Mouse (Mus musculus): ENCODE results near the gene Gm9. TPM values are rescaled to one million over a fixed set of nuclear protein-coding genes. Genes with fewer than 3 reads are reported as not detected.

Gm9 gene
- polyA plus RNA-seq, 1 experiment from 2014 or later: not detected

- Histone ChIP-seq H3K27ac (no peak overlapping the region), H3K4me1 (replicated peaks) (no peaks in the 10 kb centered on the region), H3K4me2 (no peak overlapping the region), H3K36me3 (no peaks in the 10 kb centered on the region), H3K4me3 (replicated peaks) (no peak overlapping the region), H3K9ac (replicated peaks) (no peak overlapping the region), H3K9me3 (no peaks in the 10 kb centered on the region), H3K27me3 (no peaks in the 10 kb centered on the region)
- 66% methylated on average over 18 of the region's 18 CpGs for WGBS
- no peak for ATAC-seq (ENCODE audit: insufficient number of reproducible peaks, insufficient read depth, low FRiP score, low TSS enrichment, low read depth)
Observed at GRCm38 (mm10) chrX:37163115-37163514, 47.7 kb downstream of the Gm9 start.

GRCm38 (mm10) chrX:37161169-37161568 lies 49.7 kb downstream of the Gm9 start:
- H3K4me1 ChIP-seq (replicated peaks): no peaks in the 10 kb centered on the region
- H3K9ac ChIP-seq (replicated peaks): no peak overlapping the region
- no peaks in the 10 kb centered on the region for H3K9me3 ChIP-seq
- no peaks in the 10 kb centered on the region for H3K27me3 ChIP-seq
- H3K36me3 ChIP-seq: no peaks in the 10 kb centered on the region
- ATAC-seq (ENCODE audit: insufficient number of reproducible peaks, insufficient read depth, low FRiP score, low TSS enrichment, low read depth): no peak
- WGBS: 77% methylated on average over 10 of the region's 10 CpGs
- no peak overlapping the region for H3K4me2 ChIP-seq
- no peak overlapping the region for H3K4me3 ChIP-seq (replicated peaks)
- H3K27ac ChIP-seq: no peak overlapping the region

Other genes with a start within 250 kb of the Gm9 start
- 82.7 and 83.5 TPM in 2 replicates for gene Sept6, start 219.2 kb downstream of the Gm9 start, polyA plus RNA-seq (2016; fragmentation: Nextera tagmentation; extraction: Ambion mirVana)
- gene Sowahd, start 162.2 kb downstream of the Gm9 start, polyA plus RNA-seq (2016; fragmentation: Nextera tagmentation; extraction: Ambion mirVana): not detected in 2 replicates
- 532 and 542 TPM in 2 replicates for gene Rpl39, start 125.6 kb downstream of the Gm9 start, polyA plus RNA-seq (2016; fragmentation: Nextera tagmentation; extraction: Ambion mirVana)
- gene Upf3b, start 100.7 kb downstream of the Gm9 start, polyA plus RNA-seq (2016; fragmentation: Nextera tagmentation; extraction: Ambion mirVana): 21.2 and 22.2 TPM in 2 replicates
- gene Nkap, start 84.2 kb downstream of the Gm9 start, polyA plus RNA-seq (2016; fragmentation: Nextera tagmentation; extraction: Ambion mirVana): 17.5 and 19.8 TPM in 2 replicates
- gene Akap14, start 42.2 kb downstream of the Gm9 start, polyA plus RNA-seq (2016; fragmentation: Nextera tagmentation; extraction: Ambion mirVana): not detected in 2 replicates
- 393 and 398 TPM in 2 replicates for gene Ndufa1, start 19.9 kb downstream of the Gm9 start, polyA plus RNA-seq (2016; fragmentation: Nextera tagmentation; extraction: Ambion mirVana)
- 13.0 and 14.4 TPM in 2 replicates for gene Rnf113a1, start 19.8 kb downstream of the Gm9 start, polyA plus RNA-seq (2016; fragmentation: Nextera tagmentation; extraction: Ambion mirVana)
- not detected in 2 replicates for gene Rhox1, start 11.2 kb upstream of the Gm9 start, polyA plus RNA-seq (2016; fragmentation: Nextera tagmentation; extraction: Ambion mirVana)
- gene Rhox2a, start 33.9 kb upstream of the Gm9 start, polyA plus RNA-seq (2016; fragmentation: Nextera tagmentation; extraction: Ambion mirVana): not detected in 2 replicates
- not detected in 2 replicates for gene Rhox3a, start 38.9 kb upstream of the Gm9 start, polyA plus RNA-seq (2016; fragmentation: Nextera tagmentation; extraction: Ambion mirVana)
- gene Rhox4a, start 54.3 kb upstream of the Gm9 start, polyA plus RNA-seq (2016; fragmentation: Nextera tagmentation; extraction: Ambion mirVana): not detected in 2 replicates
- gene Rhox3a2, start 169.0 kb upstream of the Gm9 start, polyA plus RNA-seq (2016; fragmentation: Nextera tagmentation; extraction: Ambion mirVana): not detected in 2 replicates
- gene Rhox4a2, start 179.8 kb upstream of the Gm9 start, polyA plus RNA-seq (2016; fragmentation: Nextera tagmentation; extraction: Ambion mirVana): not detected in 2 replicates
- gene Rhox2b, start 201.0 kb upstream of the Gm9 start, polyA plus RNA-seq (2016; fragmentation: Nextera tagmentation; extraction: Ambion mirVana): not detected in 2 replicates
- gene Rhox4b, start 221.5 kb upstream of the Gm9 start, polyA plus RNA-seq (2016; fragmentation: Nextera tagmentation; extraction: Ambion mirVana): 0.30 TPM in 1 of 2 replicates, not detected in the other
- gene Rhox2c, start 242.6 kb upstream of the Gm9 start, polyA plus RNA-seq (2016; fragmentation: Nextera tagmentation; extraction: Ambion mirVana): not detected in 2 replicates
- not detected in 2 replicates for gene Rhox3c, start 247.5 kb upstream of the Gm9 start, polyA plus RNA-seq (2016; fragmentation: Nextera tagmentation; extraction: Ambion mirVana)